Mouse (Mus musculus) kidney, adult 11 months (tissue): ENCODE measurements around the gene Haghl.
"Not testable (repeated sequence)": the region's sequence is repeated elsewhere in the genome, so short reads cannot be mapped to it uniquely, and the experiment has no call there.

Source experiments
- DNase-seq: peaks from one replicate; pipeline ENCODE4 v3.0.0; 2022

The Haghl gene

GRCm38 (mm10) chr17:25818851-25819780 is 33.6 kb upstream of the Haghl start:
- no peak for DNase-seq

GRCm38 (mm10) chr17:25817662-25818061 is 32.2 kb upstream of the Haghl start:
- DNase-seq: no peak

- peak; percentile 72 for DNase-seq
These were observed 28.0 kb upstream of the Haghl start for GRCm38 (mm10) chr17:25813471-25813870.

- DNase-seq: no peak
These were observed 25.4 kb upstream of the Haghl start for GRCm38 (mm10) chr17:25810890-25811289.

GRCm38 (mm10) chr17:25809606-25810340 is 24.3 kb upstream of the Haghl start:
- no peak for DNase-seq

- peak; percentile 75 for DNase-seq
These were observed 23.5 kb upstream of the Haghl start, which contains the start of gene Fbxl16 for GRCm38 (mm10) chr17:25808789-25809605. Gene Fbxl16, plus strand, starts transcription at chr17:25809085.

GRCm38 (mm10) chr17:25808028-25808427 is 22.6 kb upstream of the Haghl start:
- DNase-seq: no peak

GRCm38 (mm10) chr17:25807452-25807851 is 22.0 kb upstream of the Haghl start:
- not testable (repeated sequence) for DNase-seq

- DNase-seq: no peak
These were observed 21.0 kb upstream of the Haghl start for GRCm38 (mm10) chr17:25806507-25806906.

- DNase-seq: no peak
These were observed 17.5 kb upstream of the Haghl start for GRCm38 (mm10) chr17:25802825-25803517.

- DNase-seq: peak; percentile 77
These were observed 15.6 kb upstream of the Haghl start for GRCm38 (mm10) chr17:25801029-25801428.

GRCm38 (mm10) chr17:25796951-25797369 is 11.5 kb upstream of the Haghl start, which contains the start of gene Metrn:
Gene Metrn, minus strand, starts transcription at chr17:25797136.
- DNase-seq: peak; percentile 83

- DNase-seq: no peak
These were observed 10.8 kb upstream of the Haghl start for GRCm38 (mm10) chr17:25796211-25796771.

- DNase-seq: peak; percentile 83
These were observed 10.2 kb upstream of the Haghl start, which contains the start of gene AC134908.4 for GRCm38 (mm10) chr17:25795609-25796092. Gene AC134908.4, minus strand, starts transcription at chr17:25795659.

- DNase-seq: no peak
These were observed 9.5 kb upstream of the Haghl start for GRCm38 (mm10) chr17:25794998-25795397.

- DNase-seq: no peak
These were observed 8.7 kb upstream of the Haghl start for GRCm38 (mm10) chr17:25794197-25794596.

- peak; percentile 80 for DNase-seq
These were observed 7.1 kb upstream of the Haghl start, which contains the start of gene Fam173a for GRCm38 (mm10) chr17:25792615-25793014. Gene Fam173a, minus strand, starts transcription at chr17:25792901.

- DNase-seq: peak; percentile 73
These were observed 6.5 kb upstream of the Haghl start for GRCm38 (mm10) chr17:25791843-25792527.

GRCm38 (mm10) chr17:25791320-25791842 is 5.9 kb upstream of the Haghl start:
- DNase-seq: no peak

GRCm38 (mm10) chr17:25786781-25787504 is 1.5 kb upstream of the Haghl start:
- no peak for DNase-seq
